Mouse (Mus musculus) heart, adult 2 months (tissue): ENCODE measurements around the gene Fam50b.

ENCODE experiments used
- CTCF ChIP-seq: fragments of 200-600 bp; IDR thresholded peaks from 2 replicates; pipeline ENCODE4 v1.8.1; 2022; ENCODE audit warnings: antibody characterized with exemption, mild to moderate bottlenecking, moderate library complexity
- EP300 ChIP-seq: fragments of 200-500 bp; IDR thresholded peaks from 2 replicates; pipeline ENCODE4 v1.6.1; 2011; ENCODE audit warnings: low read depth, low read length, control low read depth; ENCODE audit not compliant: insufficient read depth

DNA sequence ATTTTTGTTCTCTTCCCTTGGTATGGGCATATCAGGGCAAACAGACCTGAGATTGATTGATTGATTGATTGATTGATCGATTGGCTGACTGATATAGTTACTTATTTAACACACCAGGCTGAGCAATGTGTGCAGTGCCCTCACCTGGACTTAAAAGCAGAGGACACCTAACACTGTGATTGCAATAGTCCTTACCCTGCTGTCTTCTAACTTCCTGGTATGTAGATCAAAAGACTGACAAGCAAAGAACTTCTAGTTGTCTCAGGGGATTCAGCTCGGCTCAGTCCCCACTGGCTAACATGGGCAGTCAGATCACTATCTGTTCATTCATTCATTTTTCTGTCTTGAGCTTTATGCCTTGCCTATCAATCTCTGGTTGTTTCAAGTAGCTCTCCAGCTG lies 31.3 kb upstream of the Fam50b start:
- TF ChIP-seq EP300 (no peak), CTCF (no peak)
